Mouse (Mus musculus): ENCODE results near the gene Mapk1ip1l. TPM values are rescaled to one million over a fixed set of nuclear protein-coding genes. Genes with fewer than 3 reads are reported as not detected.

Gene Mapk1ip1l
- polyA plus RNA-seq, 1 experiment from 2014 or later = 60.8 TPM

GRCm38 (mm10) chr14:47283568-47283967 is 14.5 kb upstream of the Mapk1ip1l start:
- Histone ChIP-seq H3K4me2 (replicated peaks) (no peak overlapping the region), H3K36me3 (no peaks in the 10 kb centered on the region), H3K9me3 (no peaks in the 10 kb centered on the region), H3K9ac (replicated peaks) (no peak overlapping the region), H3K4me1 (replicated peaks) (peaks cover under 1% of the 10 kb centered on the region; the same call in 1 of the 2 replicates), H3K4me3 (replicated peaks) (no peak overlapping the region), H3K27ac (no peak overlapping the region), H3K27me3 (no peaks in the 10 kb centered on the region)
- no peak for ATAC-seq
- 95% methylated on average over 7 of the region's 7 CpGs for WGBS

DNA sequence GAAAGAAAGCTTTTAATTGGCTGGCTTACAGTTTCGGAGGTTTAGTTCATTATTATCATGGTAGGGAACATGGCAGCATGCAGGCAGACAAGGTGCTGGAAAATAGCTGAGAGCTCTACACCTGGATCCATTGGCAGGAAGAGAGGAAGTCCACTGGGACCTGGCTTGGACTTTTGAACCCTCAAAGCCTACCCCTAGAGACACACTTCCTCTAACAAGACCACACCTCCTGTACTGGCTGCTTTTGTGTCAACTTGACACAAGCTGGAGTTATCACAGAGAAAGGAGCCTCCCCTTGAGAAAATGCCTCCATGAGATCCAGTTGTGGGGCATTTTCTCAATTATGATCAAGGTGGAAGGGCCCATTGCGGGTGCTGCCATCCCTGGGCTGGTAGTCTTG is 12.8 kb upstream of the Mapk1ip1l start:
- no peaks in the 10 kb centered on the region for H3K9me3 ChIP-seq
- H3K9ac ChIP-seq (replicated peaks) = no peak overlapping the region
- no peak overlapping the region for H3K4me3 ChIP-seq (replicated peaks)
- peaks cover 6% of the 10 kb centered on the region for H3K36me3 ChIP-seq
- H3K4me2 ChIP-seq (replicated peaks) = no peak overlapping the region
- H3K27ac ChIP-seq = no peak overlapping the region
- WGBS = 96% methylated on average over 2 of the region's 2 CpGs
- H3K4me1 ChIP-seq (replicated peaks) = no peaks in the 10 kb centered on the region
- no peak for ATAC-seq
- H3K27me3 ChIP-seq = no peaks in the 10 kb centered on the region

DNA sequence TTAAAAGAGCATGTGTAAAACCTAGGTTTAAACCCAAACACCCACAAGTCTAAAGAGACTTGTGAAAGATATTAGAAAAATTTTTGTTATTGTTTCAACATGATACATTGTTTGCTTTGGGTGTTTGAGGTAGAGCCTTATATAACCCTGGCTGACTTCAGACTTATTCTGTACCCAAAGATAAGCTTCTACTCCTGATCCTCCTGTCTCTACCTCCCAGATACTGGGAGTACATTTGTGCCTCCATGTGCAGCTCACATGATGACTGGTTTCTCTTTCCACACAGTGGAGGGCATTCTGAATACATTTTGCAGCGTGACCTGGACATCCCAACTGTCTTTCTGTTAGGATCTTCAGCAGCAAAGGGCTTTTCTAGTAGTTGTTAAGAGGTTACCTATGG is 11.9 kb upstream of the Mapk1ip1l start:
- no peak overlapping the region for H3K4me2 ChIP-seq (replicated peaks)
- H3K4me1 ChIP-seq (replicated peaks) = no peaks in the 10 kb centered on the region
- no peak overlapping the region for H3K9ac ChIP-seq (replicated peaks)
- no peak for ATAC-seq
- WGBS = 92% methylated on average over 1 of the region's 1 CpGs
- H3K9me3 ChIP-seq = no peaks in the 10 kb centered on the region
- peaks cover 10% of the 10 kb centered on the region for H3K36me3 ChIP-seq
- H3K4me3 ChIP-seq (replicated peaks) = no peak overlapping the region
- no peaks in the 10 kb centered on the region for H3K27me3 ChIP-seq
- no peak overlapping the region for H3K27ac ChIP-seq

DNA sequence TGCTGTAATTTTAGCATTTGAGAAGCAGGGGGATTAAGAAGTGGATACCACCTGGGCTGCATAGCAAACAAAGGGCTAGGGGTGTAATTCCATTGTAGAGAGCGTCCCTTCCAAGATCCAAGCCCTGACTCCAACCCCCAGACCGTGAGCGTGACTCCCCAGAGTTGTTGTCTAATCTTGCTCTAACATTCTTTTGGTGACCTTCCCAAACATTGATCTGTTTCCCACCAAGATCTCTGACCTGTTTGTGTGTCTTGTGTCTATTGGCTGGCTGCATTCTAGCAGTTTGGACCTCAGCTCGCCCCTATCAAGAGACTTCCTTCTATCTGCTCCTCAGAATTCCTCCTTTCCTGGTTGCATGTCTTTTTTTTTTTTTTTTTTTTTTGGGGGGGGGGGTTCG is 11.0 kb upstream of the Mapk1ip1l start:
- WGBS = 86% methylated on average over 5 of the region's 5 CpGs

DNA sequence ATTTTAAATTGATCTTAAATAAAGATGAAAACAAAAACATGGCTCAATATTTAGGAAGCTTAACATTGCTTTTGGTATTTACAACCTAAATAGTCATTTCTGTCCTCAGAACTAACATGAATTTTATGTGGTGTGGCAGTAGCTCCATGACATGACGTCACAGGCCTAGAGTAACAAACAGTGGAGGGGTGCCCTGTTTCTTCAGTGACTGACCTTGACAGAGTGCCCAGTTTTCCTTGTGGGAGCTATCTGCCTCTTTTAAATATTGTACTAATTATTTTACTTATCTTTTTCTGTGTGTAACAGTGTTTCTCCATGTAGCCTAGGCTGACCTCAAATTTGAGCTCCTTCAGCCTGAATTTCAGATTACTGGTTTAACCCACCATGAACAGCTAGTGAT is 6.3 kb upstream of the Mapk1ip1l start:
- ATAC-seq = no peak
- Histone ChIP-seq H3K4me2 (replicated peaks) (no peak overlapping the region), H3K27me3 (no peaks in the 10 kb centered on the region), H3K9me3 (no peaks in the 10 kb centered on the region), H3K9ac (replicated peaks) (no peak overlapping the region), H3K4me1 (replicated peaks) (peaks cover 5% of the 10 kb centered on the region; the same call in 1 of the 2 replicates), H3K4me3 (replicated peaks) (no peak overlapping the region), H3K27ac (no peak overlapping the region), H3K36me3 (peaks cover 10% of the 10 kb centered on the region)
- WGBS = 89% methylated on average over 1 of the region's 1 CpGs

More for the DNA sequence above, 11.0 kb upstream of the Mapk1ip1l start:
- no peak overlapping the region for H3K4me3 ChIP-seq (replicated peaks)
- H3K4me2 ChIP-seq (replicated peaks) = no peak overlapping the region
- no peaks in the 10 kb centered on the region for H3K9me3 ChIP-seq
- H3K27me3 ChIP-seq = no peaks in the 10 kb centered on the region
- no peaks in the 10 kb centered on the region for H3K4me1 ChIP-seq (replicated peaks)
- no peak overlapping the region for H3K27ac ChIP-seq
- peaks cover 10% of the 10 kb centered on the region for H3K36me3 ChIP-seq
- ATAC-seq = no peak
- H3K9ac ChIP-seq (replicated peaks) = no peak overlapping the region

DNA sequence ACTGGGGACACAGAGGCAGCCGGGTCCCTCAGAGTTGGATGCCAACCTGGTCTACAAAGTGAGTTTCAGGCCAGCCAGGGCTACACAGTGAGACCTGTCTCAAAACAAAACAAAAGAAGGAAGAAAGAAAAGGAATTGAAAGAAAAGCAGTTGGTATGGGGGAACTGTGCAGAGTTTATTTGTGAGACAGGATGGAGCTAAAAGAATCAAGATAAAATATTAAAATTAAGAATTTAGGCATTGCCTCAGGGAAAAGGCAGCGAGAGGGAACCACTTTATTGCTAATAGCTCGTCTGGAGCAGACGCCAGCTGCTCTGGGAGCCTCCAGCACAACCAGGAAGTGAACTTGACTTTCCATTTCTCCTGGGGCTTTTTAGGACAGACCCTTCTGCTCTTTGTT is 3.9 kb upstream of the Mapk1ip1l start:
- 48% methylated on average over 4 of the region's 4 CpGs for WGBS

GRCm38 (mm10) chr14:47296232-47296631 is 1.8 kb upstream of the Mapk1ip1l start:
- H3K9ac ChIP-seq (replicated peaks) = no peak overlapping the region
- ATAC-seq = no peak
- WGBS = 79% methylated on average over 2 of the region's 2 CpGs

More for the DNA sequence above, 3.9 kb upstream of the Mapk1ip1l start:
- no peak overlapping the region for H3K27ac ChIP-seq
- H3K36me3 ChIP-seq = peaks cover 10% of the 10 kb centered on the region
- ATAC-seq = no peak
- H3K4me2 ChIP-seq (replicated peaks) = no peak overlapping the region
- H3K4me1 ChIP-seq (replicated peaks) = peaks cover 13% of the 10 kb centered on the region
- no peak overlapping the region for H3K4me3 ChIP-seq (replicated peaks)
- H3K9ac ChIP-seq (replicated peaks) = 0 out of 2 replicates have a peak overlapping the region, but pooled peaks have one; percentile 20
- no peaks in the 10 kb centered on the region for H3K9me3 ChIP-seq
- no peaks in the 10 kb centered on the region for H3K27me3 ChIP-seq

GRCm38 (mm10) chr14:47298408-47298792 is 334 bp downstream of the Mapk1ip1l start:
- Histone ChIP-seq H3K27me3 (no peaks in the 10 kb centered on the region), H3K36me3 (peaks cover 7% of the 10 kb centered on the region; the same call in 1 of the 2 replicates), H3K4me3 (replicated peaks) (peak overlapping the region; percentile 85), H3K27ac (peak overlapping the region; percentile 96), H3K9ac (replicated peaks) (peak overlapping the region; percentile 89), H3K4me2 (replicated peaks) (peak overlapping the region; percentile 91), H3K9me3 (no peaks in the 10 kb centered on the region), H3K4me1 (replicated peaks) (peaks cover 34% of the 10 kb centered on the region)
- 0% methylated on average over 31 of the region's 38 CpGs for WGBS
- ATAC-seq = peak; percentile 87

More at GRCm38 (mm10) chr14:47296232-47296631, 1.8 kb upstream of the Mapk1ip1l start:
- Histone ChIP-seq H3K4me1 (replicated peaks) (peaks cover 30% of the 10 kb centered on the region), H3K4me2 (replicated peaks) (no peak overlapping the region), H3K27ac (no peak overlapping the region), H3K9me3 (no peaks in the 10 kb centered on the region), H3K36me3 (no peaks in the 10 kb centered on the region), H3K4me3 (replicated peaks) (no peak overlapping the region), H3K27me3 (no peaks in the 10 kb centered on the region)

DNA sequence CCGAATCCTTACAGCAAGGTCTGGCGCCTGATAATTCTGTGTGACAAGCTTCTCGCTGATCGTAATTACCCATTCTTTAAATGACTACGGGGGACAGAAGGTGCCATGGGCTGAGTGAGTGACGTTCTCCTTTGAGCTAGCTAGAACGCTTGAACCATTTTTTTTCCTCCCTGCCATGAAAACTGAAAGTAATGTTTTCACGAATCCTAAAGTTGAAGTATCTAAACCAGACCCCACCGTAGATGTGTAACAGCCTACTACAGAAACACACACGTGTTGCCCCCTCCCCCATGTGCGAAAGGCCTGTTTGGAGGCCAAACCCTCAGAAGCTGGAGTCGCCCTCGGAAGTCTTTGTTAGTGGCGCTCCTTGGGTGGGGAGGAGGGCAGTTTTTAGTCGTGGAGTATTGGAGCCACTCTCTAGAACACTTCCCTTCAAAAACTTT is 774 bp downstream of the Mapk1ip1l start:
- Histone ChIP-seq H3K27me3 (no peaks in the 10 kb centered on the region), H3K4me1 (replicated peaks) (peaks cover 34% of the 10 kb centered on the region), H3K4me2 (replicated peaks) (peak overlapping the region; percentile 91), H3K4me3 (replicated peaks) (peak overlapping the region; percentile 85), H3K27ac (peak overlapping the region; percentile 96), H3K9me3 (no peaks in the 10 kb centered on the region), H3K9ac (replicated peaks) (peak overlapping the region; percentile 89), H3K36me3 (peaks cover 7% of the 10 kb centered on the region; the same call in 1 of the 2 replicates)
- ATAC-seq = peak; percentile 54
- 0% methylated on average over 15 of the region's 15 CpGs for WGBS

DNA sequence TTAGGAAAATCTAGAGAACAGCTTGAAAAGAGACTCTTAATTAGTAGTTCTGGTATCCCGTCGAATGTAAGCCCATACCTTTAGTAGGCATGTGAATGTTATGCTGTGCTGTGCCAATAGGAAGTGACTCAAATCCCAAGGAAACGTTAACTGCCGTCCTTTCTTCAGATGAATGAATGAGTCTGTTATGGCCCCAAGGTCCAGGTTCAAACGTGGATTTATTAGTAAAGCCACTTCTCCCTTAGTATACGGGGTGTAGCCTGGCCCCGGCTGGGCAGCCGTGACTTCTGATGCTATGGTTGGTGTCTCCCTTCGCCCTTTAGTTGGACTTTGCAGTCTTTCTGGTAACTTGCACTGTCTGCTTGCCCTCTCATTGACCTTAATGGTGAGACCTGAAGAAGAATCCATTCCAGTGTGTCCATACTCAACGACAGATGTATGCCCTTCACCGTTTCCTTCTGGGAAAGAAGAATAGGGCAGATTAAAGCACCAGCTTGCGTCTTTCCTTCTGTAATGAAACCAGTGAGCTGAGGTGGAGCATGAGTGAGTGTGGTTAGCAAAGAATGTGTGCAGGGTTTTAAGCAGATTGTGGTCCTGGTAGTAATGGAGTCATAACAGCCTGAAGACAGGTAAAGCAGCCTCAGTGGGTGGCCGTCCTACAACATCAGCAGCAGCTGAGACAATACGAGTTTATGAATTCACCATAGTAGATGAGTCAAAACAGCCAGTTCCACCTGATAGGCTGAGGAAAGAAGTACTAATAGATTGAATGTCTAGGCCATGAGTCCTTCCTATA is 5.0 kb downstream of the Mapk1ip1l start:
- Histone ChIP-seq H3K36me3 (peaks cover 16% of the 10 kb centered on the region; the same call in 1 of the 2 replicates), H3K27ac (no peak overlapping the region), H3K4me3 (replicated peaks) (no peak overlapping the region), H3K4me2 (replicated peaks) (no peak overlapping the region), H3K9ac (replicated peaks) (no peak overlapping the region), H3K27me3 (no peaks in the 10 kb centered on the region), H3K9me3 (no peaks in the 10 kb centered on the region), H3K4me1 (replicated peaks) (peaks cover 24% of the 10 kb centered on the region)
- 88% methylated on average over 14 of the region's 14 CpGs for WGBS
- ATAC-seq = no peak

- Histone ChIP-seq H3K9ac (replicated peaks) (no peak overlapping the region), H3K27ac (no peak overlapping the region), H3K36me3 (peaks cover 23% of the 10 kb centered on the region; the same call in 1 of the 2 replicates), H3K4me3 (replicated peaks) (no peak overlapping the region), H3K9me3 (no peaks in the 10 kb centered on the region), H3K4me2 (replicated peaks) (no peak overlapping the region), H3K27me3 (no peaks in the 10 kb centered on the region), H3K4me1 (replicated peaks) (peaks cover 13% of the 10 kb centered on the region)
- ATAC-seq = no peak
- WGBS = 90% methylated on average over 6 of the region's 6 CpGs
Measured at GRCm38 (mm10) chr14:47304814-47305405, 6.8 kb downstream of the Mapk1ip1l start.

DNA sequence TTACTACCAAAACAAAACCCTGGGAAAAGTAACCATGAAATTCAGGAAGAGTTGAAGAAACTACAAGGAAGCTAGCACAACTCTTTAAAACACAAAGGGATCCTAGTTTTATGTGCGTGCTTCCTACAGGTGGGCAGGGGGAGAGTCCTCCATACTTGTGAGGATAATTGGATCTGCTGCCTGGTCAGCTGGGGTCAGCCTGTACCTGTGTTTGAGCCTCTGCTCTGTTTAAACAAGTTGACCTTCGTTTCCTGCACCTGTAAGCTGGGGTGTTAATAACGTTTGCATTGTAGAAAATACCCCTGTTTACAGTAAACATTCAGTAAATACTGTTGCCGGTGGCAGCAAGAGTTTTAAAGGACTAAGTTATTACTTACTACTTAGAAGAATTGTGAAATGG is 7.9 kb downstream of the Mapk1ip1l start:
- Histone ChIP-seq H3K4me1 (replicated peaks) (peaks cover 4% of the 10 kb centered on the region; the same call in 1 of the 2 replicates), H3K27me3 (no peaks in the 10 kb centered on the region), H3K9me3 (no peaks in the 10 kb centered on the region), H3K4me2 (replicated peaks) (no peak overlapping the region), H3K27ac (no peak overlapping the region), H3K36me3 (peaks cover 33% of the 10 kb centered on the region), H3K9ac (replicated peaks) (no peak overlapping the region), H3K4me3 (replicated peaks) (no peak overlapping the region)
- ATAC-seq = no peak
- WGBS = 91% methylated on average over 4 of the region's 4 CpGs

All from midbrain, embryonic 13.5 days (tissue).